In the genomic region with DNA sequence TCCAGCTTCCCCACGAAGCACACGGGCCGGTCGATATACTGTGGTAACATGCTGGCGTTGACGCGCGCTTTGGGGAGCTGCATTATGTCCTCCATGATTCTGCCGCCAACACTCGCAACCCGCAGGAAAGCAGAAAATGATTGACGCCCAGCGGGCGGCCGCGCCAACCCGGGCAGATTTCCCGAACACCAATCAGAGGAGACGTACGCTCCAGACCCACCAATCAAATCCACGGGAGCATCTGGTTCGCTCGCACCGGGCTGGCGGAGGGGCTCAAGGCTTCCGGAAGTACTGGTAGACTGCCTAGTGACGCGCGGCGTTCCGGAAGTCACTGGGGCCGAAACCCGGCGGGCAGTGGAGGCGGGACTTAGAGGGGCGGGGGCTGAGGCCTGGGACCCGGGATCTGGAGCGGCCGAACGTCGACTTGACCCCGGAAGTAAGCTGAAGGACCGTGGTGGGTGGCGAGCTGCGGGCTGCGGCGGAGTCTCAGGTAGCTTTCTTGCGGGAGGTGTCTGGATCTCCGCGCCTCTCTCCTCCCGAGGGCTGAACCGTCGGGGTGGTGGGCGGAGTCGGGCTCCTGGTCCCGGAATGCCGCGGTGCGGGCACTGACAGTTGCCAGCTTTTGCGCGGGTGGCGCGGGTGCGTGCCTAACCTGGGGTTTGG, we compare ENCODE assay signal across 8 mouse cellular contexts. TPM values are rescaled to one million over a fixed set of nuclear protein-coding genes. Genes with fewer than 3 reads are reported as not detected.
DNase-seq lines count a peak whose midpoint lies in the region; ATAC-seq and TF ChIP-seq lines count a peak whose summit lies in the region.

Gene Rpa3, minus strand, starts transcription at position 170 of the 663 bp plus-strand sequence.
Gene Umad1, plus strand, starts transcription at position 285 of the 663 bp plus-strand sequence.
Gene Gm45062, plus strand, starts transcription at position 447 of the 663 bp plus-strand sequence.

- peak within 1 kb of the TSS; percentile 84 for H3K9ac ChIP-seq in CH12.LX (ENCODE audit: insufficient read depth, low read depth)
- H3K9ac ChIP-seq in forebrain, embryonic 11.5 days (ENCODE audit: low read length) = peak within 1 kb of the TSS; percentile 77
- H3K9ac ChIP-seq in heart, embryonic 16.5 days (ENCODE audit: low read length) = peak within 1 kb of the TSS; percentile 82
- H3K9ac ChIP-seq in liver, embryonic 15.5 days = peak within 1 kb of the TSS; percentile 81
- H3K9ac ChIP-seq in neural tube, embryonic 12.5 days = peak within 1 kb of the TSS; percentile 78

- H3K27ac ChIP-seq in CH12.LX (ENCODE audit: insufficient read depth, low read depth) = peak within 1 kb of the TSS; percentile 71
- H3K27ac ChIP-seq in forebrain, embryonic 11.5 days (ENCODE audit: low read depth, low read length) = 0 out of 2 replicates have a peak within 1 kb of the TSS, but pooled peaks have one; percentile 41
- peak within 1 kb of the TSS; percentile 74 for H3K27ac ChIP-seq in heart, embryonic 16.5 days (ENCODE audit: low read length)
- peak within 1 kb of the TSS; percentile 90 for H3K27ac ChIP-seq in liver, embryonic 15.5 days (replicated peaks)
- H3K27ac ChIP-seq in neural tube, embryonic 12.5 days = 0 out of 2 replicates have a peak within 1 kb of the TSS, but pooled peaks have one; percentile 53

- H3K4me1 ChIP-seq in CH12.LX (ENCODE audit: control insufficient read depth in 1 of 2, insufficient read depth in 2 of 2) = peaks cover 0 to 7% of the 10 kb centered on the region in 2 experiments; a peak in 2 of 4 replicates
- H3K4me1 ChIP-seq in forebrain, embryonic 11.5 days (replicated peaks; ENCODE audit: control insufficient read depth, insufficient read depth, low read length) = no peaks in the 10 kb centered on the region; the same call in 1 of the 2 replicates
- H3K4me1 ChIP-seq in heart, embryonic 16.5 days (ENCODE audit: control insufficient read depth, insufficient read depth, low read length) = peaks cover 9% of the 10 kb centered on the region; the same call in 1 of the 2 replicates
- H3K4me1 ChIP-seq in liver, embryonic 15.5 days (replicated peaks) = peaks cover 21% of the 10 kb centered on the region
- peaks cover 11% of the 10 kb centered on the region for H3K4me1 ChIP-seq in neural tube, embryonic 12.5 days

- H3K79me2 ChIP-seq in CH12.LX (replicated peaks; ENCODE audit: control insufficient read depth, extremely low read depth, insufficient read depth, poor library complexity, severe bottlenecking) = peaks cover 22% of the 10 kb centered on the region

- no peak for TF ChIP-seq EP300 in CH12.LX (IDR thresholded peaks at IDR 0.05; ENCODE audit: low read length)

- no peaks in the 10 kb centered on the region for H3K27me3 ChIP-seq in CH12.LX (replicated peaks)
- no peaks in the 10 kb centered on the region for H3K27me3 ChIP-seq in forebrain, embryonic 11.5 days (ENCODE audit: control insufficient read depth, insufficient read depth, low read length)
- H3K27me3 ChIP-seq in heart, embryonic 16.5 days (ENCODE audit: control insufficient read depth, insufficient read depth, low read length) = no peaks in the 10 kb centered on the region
- no peaks in the 10 kb centered on the region for H3K27me3 ChIP-seq in liver, embryonic 15.5 days
- no peaks in the 10 kb centered on the region for H3K27me3 ChIP-seq in neural tube, embryonic 12.5 days (replicated peaks)

- H3K4me2 ChIP-seq in CH12.LX (ENCODE audit: insufficient read depth, low read depth, poor library complexity, severe bottlenecking) = peak within 1 kb of the TSS; percentile 91
- peak within 1 kb of the TSS; percentile 92 for H3K4me2 ChIP-seq in forebrain, embryonic 11.5 days (ENCODE audit: low read depth, low read length, severe bottlenecking)
- peak within 1 kb of the TSS; percentile 77 for H3K4me2 ChIP-seq in heart, embryonic 16.5 days (ENCODE audit: low read depth, low read length)
- H3K4me2 ChIP-seq in liver, embryonic 15.5 days = peak within 1 kb of the TSS; percentile 93
- peak within 1 kb of the TSS; percentile 91 for H3K4me2 ChIP-seq in neural tube, embryonic 12.5 days (replicated peaks)

- no peak for TF ChIP-seq RAD21 in CH12.LX (IDR thresholded peaks at IDR 0.05; ENCODE audit: low read depth, low read length)

- in situ Hi-C loops in CH12.LX (cut with MboI; ENCODE audit: low pct_ligation_motif_present, low pct_unique_long_range_greater_than_20kb, low sequenced_read_pairs) = no loop called here

- DNase-seq in CH12.LX (ENCODE audit: extremely low read depth) = peak; percentile 98
- DNase-seq in c-Kit-positive CD71-positive TER-119-negative erythroid progenitor cells, embryonic 14.5 days (ENCODE audit: low read depth) = peak; percentile 98
- peak; percentile 98 for DNase-seq in forebrain, embryonic 11.5 days (ENCODE audit: low spot score)
- peak; percentile 98 to 99 for DNase-seq in kidney, postnatal 36 days
- DNase-seq in telencephalon, adult 2 months (ENCODE audit: low read depth, low spot score) = peak; percentile 99

- TF ChIP-seq CTCF in CH12.LX (conservative IDR thresholded peaks at IDR 0.05 in 1 of 2, IDR thresholded peaks at IDR 0.05 in 1 of 2; ENCODE audit: low read depth in 2 of 2, low read length in 2 of 2) = no peak

- TF ChIP-seq POLR2A in CH12.LX (IDR thresholded peaks at IDR 0.05; ENCODE audit: low read depth, low read length) = peak; percentile 81

- H3K9me3 ChIP-seq in CH12.LX (replicated peaks; ENCODE audit: low read length) = no peaks in the 10 kb centered on the region
- H3K9me3 ChIP-seq in forebrain, embryonic 11.5 days (ENCODE audit: control insufficient read depth, low read length) = no peaks in the 10 kb centered on the region
- H3K9me3 ChIP-seq in heart, embryonic 16.5 days (replicated peaks; ENCODE audit: control insufficient read depth, low read length) = no peaks in the 10 kb centered on the region
- no peaks in the 10 kb centered on the region for H3K9me3 ChIP-seq in liver, embryonic 15.5 days (replicated peaks)
- H3K9me3 ChIP-seq in neural tube, embryonic 12.5 days = no peaks in the 10 kb centered on the region

- ATAC-seq in forebrain, embryonic 11.5 days (replicated peaks; ENCODE audit: low FRiP score) = peak; percentile 100
- peak; percentile 100 for ATAC-seq in heart, embryonic 16.5 days (replicated peaks; ENCODE audit: extremely low read depth, insufficient read depth, low FRiP score)
- ATAC-seq in liver, embryonic 15.5 days (ENCODE audit: insufficient read depth) = peak; percentile 100
- peak; percentile 100 for ATAC-seq in neural tube, embryonic 12.5 days (ENCODE audit: low FRiP score, low read depth)

- under 1% methylated on average over 64 of the region's 64 CpGs for WGBS in forebrain, embryonic 11.5 days
- under 1% methylated on average over 64 of the region's 64 CpGs for WGBS in heart, embryonic 16.5 days
- WGBS in liver, embryonic 15.5 days (ENCODE audit: insufficient replicate concordance) = under 1% methylated on average over 63 of the region's 64 CpGs
- under 1% methylated on average over 64 of the region's 64 CpGs for WGBS in neural tube, embryonic 12.5 days

- H3K36me3 ChIP-seq in CH12.LX (replicated peaks in 1 of 2; ENCODE audit: control insufficient read depth in 1 of 2, insufficient read depth in 1 of 2, low read length in 1 of 2) = peaks cover 0 to 14% of the 10 kb centered on the region in 2 experiments
- no peaks in the 10 kb centered on the region for H3K36me3 ChIP-seq in forebrain, embryonic 11.5 days (ENCODE audit: control insufficient read depth, insufficient read depth, low read length)
- H3K36me3 ChIP-seq in heart, embryonic 16.5 days (ENCODE audit: control insufficient read depth, insufficient read depth) = no peaks in the 10 kb centered on the region; the same call in 1 of the 2 replicates
- H3K36me3 ChIP-seq in liver, embryonic 15.5 days (replicated peaks) = peaks cover 11% of the 10 kb centered on the region
- peaks cover under 1% of the 10 kb centered on the region; the same call in 1 of the 2 replicates for H3K36me3 ChIP-seq in neural tube, embryonic 12.5 days

- peak within 1 kb of the TSS; percentile 93 to 98 (median 94) for H3K4me3 ChIP-seq in CH12.LX (replicated peaks in 1 of 3; ENCODE audit: low read depth in 2 of 3, low read length in 2 of 3, poor library complexity in 1 of 3)
- peak within 1 kb of the TSS; percentile 65 for H3K4me3 ChIP-seq in forebrain, embryonic 11.5 days (ENCODE audit: low read depth, low read length)
- H3K4me3 ChIP-seq in heart, embryonic 16.5 days (ENCODE audit: low read length) = peak within 1 kb of the TSS; percentile 82
- H3K4me3 ChIP-seq in liver, embryonic 15.5 days (replicated peaks) = peak within 1 kb of the TSS; percentile 79
- H3K4me3 ChIP-seq in neural tube, embryonic 12.5 days = peak within 1 kb of the TSS; percentile 79

- dilution Hi-C loops in CH12.LX (cut with MboI; ENCODE audit: extremely low pct_ligation_motif_present, extremely low pct_unique_long_range_greater_than_20kb, low sequenced_read_pairs) = no loop called here

TF ChIP-seq in CH12.LX, 34 proteins besides CTCF, POLR2A, EP300 and RAD21 (continues in another document):
- peak; percentile 78 for TF ChIP-seq HCFC1 (IDR thresholded peaks at IDR 0.05; ENCODE audit: low read depth, low read length)

RNA-seq across cellular contexts. Expression of gene Rpa3, which starts in this region (rescaled TPM):
- total RNA-seq in CH12.LX (2012; rRNA removed) (72.1 and 74.0 TPM in 2 replicates), CH12.LX (2014; rRNA removed) (264 and 276 TPM in 2 replicates)
- 98.3 and 107 TPM in 2 replicates for polyA plus RNA-seq in CH12.LX (2012; ENCODE audit: insufficient read length, low read depth)
- 174 and 194 TPM in 2 replicates for polyA plus RNA-seq in forebrain, embryonic 11.5 days (2014; fragmentation: Nextera tagmentation; extraction: Ambion mirVana)
- 81.4 and 104 TPM in 2 replicates for polyA plus RNA-seq in heart, embryonic 16.5 days (2015; fragmentation: Nextera tagmentation; extraction: Ambion mirVana)
- polyA plus RNA-seq in liver, embryonic 15.5 days (2015; fragmentation: Nextera tagmentation; extraction: Ambion mirVana) = 71.2 and 89.2 TPM in 2 replicates
- 124 and 136 TPM in 2 replicates for polyA plus RNA-seq in neural tube, embryonic 12.5 days (2016; fragmentation: Nextera tagmentation; extraction: Ambion mirVana)

RNA-seq across cellular contexts. Expression of gene Umad1, which starts in this region (rescaled TPM):
- total RNA-seq in CH12.LX (2012; rRNA removed) (10.0 and 11.5 TPM in 2 replicates), CH12.LX (2014; rRNA removed) (17.5 and 17.7 TPM in 2 replicates)
- polyA plus RNA-seq in CH12.LX (2012; ENCODE audit: insufficient read length, low read depth) = 7.6 and 8.5 TPM in 2 replicates
- 16.9 and 18.9 TPM in 2 replicates for polyA plus RNA-seq in forebrain, embryonic 11.5 days (2014; fragmentation: Nextera tagmentation; extraction: Ambion mirVana)
- polyA plus RNA-seq in heart, embryonic 16.5 days (2015; fragmentation: Nextera tagmentation; extraction: Ambion mirVana) = 21.7 and 24.5 TPM in 2 replicates
- polyA plus RNA-seq in liver, embryonic 15.5 days (2015; fragmentation: Nextera tagmentation; extraction: Ambion mirVana) = 16.4 and 17.3 TPM in 2 replicates
- polyA plus RNA-seq in neural tube, embryonic 12.5 days (2016; fragmentation: Nextera tagmentation; extraction: Ambion mirVana) = 30.5 and 31.5 TPM in 2 replicates

RNA-seq across cellular contexts. Expression of gene Gm45062, which starts in this region (rescaled TPM):
- total RNA-seq in CH12.LX (2012; rRNA removed) (2.4 and 2.7 TPM in 2 replicates), CH12.LX (2014; rRNA removed) (3.2 and 3.3 TPM in 2 replicates)
- 4.1 and 4.4 TPM in 2 replicates for polyA plus RNA-seq in CH12.LX (2012; ENCODE audit: insufficient read length, low read depth)
- 13.6 and 19.1 TPM in 2 replicates for polyA plus RNA-seq in forebrain, embryonic 11.5 days (2014; fragmentation: Nextera tagmentation; extraction: Ambion mirVana)
- 6.6 and 9.1 TPM in 2 replicates for polyA plus RNA-seq in heart, embryonic 16.5 days (2015; fragmentation: Nextera tagmentation; extraction: Ambion mirVana)
- 1.2 and 1.8 TPM in 2 replicates for polyA plus RNA-seq in liver, embryonic 15.5 days (2015; fragmentation: Nextera tagmentation; extraction: Ambion mirVana)
- 16.3 and 20.3 TPM in 2 replicates for polyA plus RNA-seq in neural tube, embryonic 12.5 days (2016; fragmentation: Nextera tagmentation; extraction: Ambion mirVana)

Comparison
In these comparisons a context has a peak if more than half of its experiments do, and no peak if none do; other contexts are left out.
1. Peak in every context shown above with its lines: DNase-seq, ATAC-seq, H3K4me3 ChIP-seq and H3K27ac ChIP-seq.